ENCODE assay signal across 20 mouse cellular contexts in genomic region chr6:94987427-94987826, GRCm38 (mm10).
DNase-seq lines count a peak whose midpoint lies in the region; ATAC-seq lines count a peak whose summit lies in the region.
"Had no signal": no experiment of that assay in that cellular context is flagged by ENCODE, and none has a peak within 500 bp of the region (broad histone marks: within the 10 kb centered on the region; RNA-seq: fewer than 3 reads in every experiment).

No protein-coding gene starts in this region.

- H3K9ac ChIP-seq in forebrain, embryonic 13.5 days, result no peak overlapping the region
- no peak overlapping the region for H3K9ac ChIP-seq in embryonic facial prominence, embryonic 11.5 days (replicated peaks; ENCODE audit: low read length)
- H3K9ac ChIP-seq in embryonic facial prominence, embryonic 15.5 days, result no peak overlapping the region
- H3K9ac ChIP-seq: forebrain, embryonic 12.5 days; forebrain, postnatal 0 days; hindbrain, embryonic 13.5 days had no signal

- DNase-seq in forebrain, embryonic 10.5 days (ENCODE audit: extremely low spot score, low spot score), result no peak
- DNase-seq in embryonic facial prominence, embryonic 11.5 days (ENCODE audit: low spot score), result no peak
- DNase-seq in adrenal gland, postnatal 25 days, result no peak
- no peak for DNase-seq in Muller cell, postnatal 12 days (ENCODE audit: inconsistent ontology term)
- DNase-seq in cerebellum, postnatal 36 days, result no peak
- DNase-seq: adrenal gland, postnatal 14 days; cerebellum, adult 18-20 months; cerebellum, adult 9-11 months; forebrain, postnatal 0 days; gastrocnemius, adult 2 months; gastrocnemius, postnatal 25 days; heart, postnatal 10 days; kidney, adult 11 months had no signal

- no peaks in the 10 kb centered on the region for H3K9me3 ChIP-seq in forebrain, embryonic 10.5 days
- H3K9me3 ChIP-seq in forebrain, embryonic 13.5 days (replicated peaks), result no peaks in the 10 kb centered on the region
- H3K9me3 ChIP-seq in embryonic facial prominence, embryonic 11.5 days (replicated peaks; ENCODE audit: control insufficient read depth, low read length), result no peaks in the 10 kb centered on the region
- no peaks in the 10 kb centered on the region for H3K9me3 ChIP-seq in embryonic facial prominence, embryonic 15.5 days (replicated peaks)
- H3K9me3 ChIP-seq: forebrain, embryonic 12.5 days; hindbrain, embryonic 13.5 days had no signal

- H3K36me3 ChIP-seq in forebrain, embryonic 10.5 days (replicated peaks), result no peaks in the 10 kb centered on the region
- H3K36me3 ChIP-seq in forebrain, embryonic 13.5 days (ENCODE audit: poor library complexity, severe bottlenecking), result no peaks in the 10 kb centered on the region
- no peaks in the 10 kb centered on the region for H3K36me3 ChIP-seq in embryonic facial prominence, embryonic 11.5 days (replicated peaks; ENCODE audit: control insufficient read depth, insufficient read depth, low read depth, low read length)
- no peaks in the 10 kb centered on the region for H3K36me3 ChIP-seq in embryonic facial prominence, embryonic 15.5 days
- H3K36me3 ChIP-seq: forebrain, embryonic 12.5 days; hindbrain, embryonic 13.5 days had no signal

- peaks cover 14% of the 10 kb centered on the region for H3K4me1 ChIP-seq in forebrain, embryonic 10.5 days
- H3K4me1 ChIP-seq in forebrain, embryonic 13.5 days, result 0 out of 2 replicates have a peak, but pooled peaks cover 5% of the 10 kb centered on the region
- no peaks in the 10 kb centered on the region for H3K4me1 ChIP-seq in embryonic facial prominence, embryonic 11.5 days (ENCODE audit: control insufficient read depth, insufficient read depth, low read length)
- no peaks in the 10 kb centered on the region for H3K4me1 ChIP-seq in embryonic facial prominence, embryonic 15.5 days
- H3K4me1 ChIP-seq: forebrain, embryonic 12.5 days; hindbrain, embryonic 13.5 days had no signal

- no peak overlapping the region for H3K4me2 ChIP-seq in forebrain, embryonic 13.5 days
- no peak overlapping the region for H3K4me2 ChIP-seq in embryonic facial prominence, embryonic 11.5 days (ENCODE audit: low read depth, low read length)
- no peak overlapping the region for H3K4me2 ChIP-seq in embryonic facial prominence, embryonic 15.5 days (replicated peaks)
- H3K4me2 ChIP-seq: forebrain, embryonic 12.5 days; hindbrain, embryonic 13.5 days had no signal

- no peak overlapping the region for H3K4me3 ChIP-seq in forebrain, embryonic 10.5 days
- H3K4me3 ChIP-seq in forebrain, embryonic 13.5 days, result no peak overlapping the region
- H3K4me3 ChIP-seq in embryonic facial prominence, embryonic 11.5 days (ENCODE audit: low read depth, low read length), result no peak overlapping the region
- no peak overlapping the region for H3K4me3 ChIP-seq in embryonic facial prominence, embryonic 15.5 days (replicated peaks)
- H3K4me3 ChIP-seq: forebrain, embryonic 12.5 days; gastrocnemius, adult 2 months; hindbrain, embryonic 13.5 days had no signal

- 0 out of 2 replicates have a peak overlapping the region, but pooled peaks have one; percentile 35 for H3K27ac ChIP-seq in forebrain, embryonic 10.5 days
- H3K27ac ChIP-seq in forebrain, embryonic 13.5 days, result no peak overlapping the region
- H3K27ac ChIP-seq in embryonic facial prominence, embryonic 11.5 days (replicated peaks; ENCODE audit: low read depth, low read length), result no peak overlapping the region
- H3K27ac ChIP-seq in embryonic facial prominence, embryonic 15.5 days (replicated peaks), result no peak overlapping the region
- H3K27ac ChIP-seq: forebrain, embryonic 12.5 days; gastrocnemius, adult 2 months; hindbrain, embryonic 13.5 days; hindbrain, postnatal 0 days had no signal

- no peaks in the 10 kb centered on the region for H3K27me3 ChIP-seq in forebrain, embryonic 10.5 days (ENCODE audit: poor library complexity, severe bottlenecking)
- H3K27me3 ChIP-seq in forebrain, embryonic 13.5 days, result no peaks in the 10 kb centered on the region
- H3K27me3 ChIP-seq in embryonic facial prominence, embryonic 11.5 days (ENCODE audit: control insufficient read depth, insufficient read depth, low read length), result no peaks in the 10 kb centered on the region
- H3K27me3 ChIP-seq in embryonic facial prominence, embryonic 15.5 days, result no peaks in the 10 kb centered on the region
- H3K27me3 ChIP-seq: forebrain, embryonic 12.5 days; hindbrain, embryonic 13.5 days had no signal

- no peak for ATAC-seq in forebrain, embryonic 13.5 days
- peak; percentile 44; the same call in 1 of the 2 replicates for ATAC-seq in embryonic facial prominence, embryonic 11.5 days (replicated peaks; ENCODE audit: insufficient number of reproducible peaks, low FRiP score, low TSS enrichment, low read depth)
- peak; percentile 70 for ATAC-seq in embryonic facial prominence, embryonic 15.5 days (ENCODE audit: insufficient number of reproducible peaks, low FRiP score, low TSS enrichment, low read depth)
- ATAC-seq: activated CD4-positive, CD25-positive, alpha-beta regulatory T cell, adult 4 months; forebrain, postnatal 0 days; hindbrain, postnatal 0 days; Patski had no signal

- WGBS in forebrain, embryonic 10.5 days, result 36% methylated on average over 5 of the region's 5 CpGs
- 22% methylated on average over 5 of the region's 5 CpGs for WGBS in forebrain, embryonic 13.5 days
- 45% methylated on average over 5 of the region's 5 CpGs for WGBS in embryonic facial prominence, embryonic 11.5 days
- 38% methylated on average over 5 of the region's 5 CpGs for WGBS in embryonic facial prominence, embryonic 15.5 days
